Mouse (Mus musculus) embryonic fibroblast, embryonic 13.5 days (primary cell): Measurements from ENCODE around the gene Med24. TPM values are rescaled to one million over a fixed set of nuclear protein-coding genes. Genes with fewer than 3 reads are reported as not detected.

Experiments
- H3K27ac ChIP-seq: 2 replicates; pipeline ENCODE4 v1.5.1; 2012; ENCODE audit warnings: low read length, control low read depth, inconsistent platforms; ENCODE audit not compliant: insufficient read depth
- H3K4me1 ChIP-seq: 2 replicates; pipeline ENCODE4 v1.6.1; 2011; ENCODE audit warnings: low read length; ENCODE audit not compliant: control insufficient read depth, insufficient read depth
- H3K4me3 ChIP-seq: 2 replicates; pipeline ENCODE4 v1.5.1; 2011; ENCODE audit warnings: mild to moderate bottlenecking, control low read depth, low read length; ENCODE audit not compliant: insufficient read depth
- CTCF ChIP-seq: IDR thresholded peaks from 2 replicates; pipeline ENCODE4 v1.5.1; 2011; ENCODE audit warnings: mild to moderate bottlenecking, control low read depth, low read length, moderate library complexity, borderline replicate concordance; ENCODE audit not compliant: insufficient read depth
- POLR2A ChIP-seq: IDR thresholded peaks from 2 replicates; pipeline ENCODE4 v1.6.1; 2011; ENCODE audit warnings: low read depth, mild to moderate bottlenecking, control low read depth, low read length, moderate library complexity
- polyA plus RNA-seq: library from polyadenylated mRNA; stranded (reverse); fragments of >200 nt; gene quantifications from 2 replicates; pipeline ENCODE4 v1.2.4, GENCODE M21; 2011; ENCODE audit warnings: low read depth; ENCODE audit not compliant: missing spikeins, insufficient read length

Med24 gene
- polyA plus RNA-seq, 1 experiment = 58.1 TPM

GRCm38 (mm10) chr11:98771844-98772525, 42.8 kb upstream of the Med24 start:
- Histone ChIP-seq H3K27ac (peak overlapping the region; percentile 90), H3K4me1 (peaks cover 11% of the 10 kb centered on the region), H3K4me3 (no peak overlapping the region; the same call in 1 of the 2 replicates)
- TF ChIP-seq CTCF (no peak), POLR2A (no peak)

- TF ChIP-seq CTCF = no peak
- peaks cover 9% of the 10 kb centered on the region for H3K4me1 ChIP-seq
- no peak overlapping the region for H3K27ac ChIP-seq
- H3K4me3 ChIP-seq = no peak overlapping the region
Measured at GRCm38 (mm10) chr11:98771131-98771530, 41.9 kb upstream of the Med24 start.

- TF ChIP-seq POLR2A (no peak), CTCF (no peak)
Measured at GRCm38 (mm10) chr11:98770096-98770975, 41.1 kb upstream of the Med24 start.

GRCm38 (mm10) chr11:98769007-98769954, 40.0 kb upstream of the Med24 start:
- Histone ChIP-seq H3K27ac (no peak overlapping the region), H3K4me3 (no peak overlapping the region)

More at GRCm38 (mm10) chr11:98770096-98770975, 41.1 kb upstream of the Med24 start:
- Histone ChIP-seq H3K4me3 (no peak overlapping the region), H3K27ac (no peak overlapping the region), H3K4me1 (peaks cover 11% of the 10 kb centered on the region; the same call in 1 of the 2 replicates)

GRCm38 (mm10) chr11:98768127-98769006, 39.1 kb upstream of the Med24 start:
- Histone ChIP-seq H3K27ac (peak overlapping the region; percentile 19; the same call in 1 of the 2 replicates), H3K4me1 (peaks cover 14% of the 10 kb centered on the region), H3K4me3 (no peak overlapping the region)
- TF ChIP-seq POLR2A (no peak), CTCF (no peak)

More at GRCm38 (mm10) chr11:98769007-98769954, 40.0 kb upstream of the Med24 start:
- peaks cover 11% of the 10 kb centered on the region; the same call in 1 of the 2 replicates for H3K4me1 ChIP-seq
- TF ChIP-seq CTCF = no peak
- TF ChIP-seq POLR2A = no peak

- Histone ChIP-seq H3K4me3 (no peak overlapping the region), H3K4me1 (peaks cover 19% of the 10 kb centered on the region), H3K27ac (no peak overlapping the region)
- TF ChIP-seq POLR2A = no peak
- TF ChIP-seq CTCF = no peak
Measured at GRCm38 (mm10) chr11:98767713-98768112, 38.5 kb upstream of the Med24 start.

- Histone ChIP-seq H3K27ac (no peak overlapping the region), H3K4me3 (no peak overlapping the region), H3K4me1 (peaks cover 17% of the 10 kb centered on the region)
- TF ChIP-seq POLR2A (no peak), CTCF (no peak)
Measured at GRCm38 (mm10) chr11:98767276-98767675, 38.0 kb upstream of the Med24 start.

GRCm38 (mm10) chr11:98766816-98767215, 37.6 kb upstream of the Med24 start:
- no peak overlapping the region for H3K27ac ChIP-seq
- H3K4me1 ChIP-seq = peaks cover 16% of the 10 kb centered on the region
- H3K4me3 ChIP-seq = no peak overlapping the region
- no peak for TF ChIP-seq CTCF
- no peak for TF ChIP-seq POLR2A

- H3K27ac ChIP-seq = no peak overlapping the region
- TF ChIP-seq POLR2A = no peak
- no peak for TF ChIP-seq CTCF
- peaks cover 16% of the 10 kb centered on the region for H3K4me1 ChIP-seq
- H3K4me3 ChIP-seq = no peak overlapping the region
Measured at GRCm38 (mm10) chr11:98766346-98766745, 37.1 kb upstream of the Med24 start.
